Mouse (Mus musculus) liver, embryonic 13.5 days (tissue): ENCODE results near the gene Olfr619. TPM values are rescaled to one million over a fixed set of nuclear protein-coding genes. Genes with fewer than 3 reads are reported as not detected.

ENCODE experiments used
- microRNA-seq: library from miRNA; unstranded; fragments of <30 nt; microRNA quantifications from one replicate; pipeline ENCODE4, GENCODE M21; 2016
- polyA plus RNA-seq: library from polyadenylated mRNA; unstranded; fragments of >200 nt; fragmentation: Nextera tagmentation; extraction: Ambion mirVana; gene quantifications from 2 replicates; pipeline ENCODE4 v1.2.1, GENCODE M21; 2015

Olfr619 gene
- polyA plus RNA-seq, 1 experiment from 2014 or later: not detected

Small RNA genes within 50 kb of the gene (microRNA-seq; reads per million reads assigned to microRNA genes)
- gene Gm26506: not detected

Other genes starting within 250 kb of the Olfr619 start
- gene Olfr601, start 237.9 kb upstream of the Olfr619 start, polyA plus RNA-seq: not detected in 2 replicates
- gene Olfr603, start 214.4 kb upstream of the Olfr619 start, polyA plus RNA-seq: not detected in 2 replicates
- not detected in 2 replicates for gene Usp17lc, start 185.5 kb upstream of the Olfr619 start, polyA plus RNA-seq
- gene Olfr605, start 155.1 kb upstream of the Olfr619 start, polyA plus RNA-seq: not detected in 2 replicates
- not detected in 2 replicates for gene Olfr606, start 151.5 kb upstream of the Olfr619 start, polyA plus RNA-seq
- not detected in 2 replicates for gene Olfr607, start 136.4 kb upstream of the Olfr619 start, polyA plus RNA-seq
- not detected in 2 replicates for gene Olfr608, start 130.7 kb upstream of the Olfr619 start, polyA plus RNA-seq
- not detected in 2 replicates for gene Olfr609, start 102.5 kb upstream of the Olfr619 start, polyA plus RNA-seq
- gene Olfr610, start 88.5 kb upstream of the Olfr619 start, polyA plus RNA-seq: not detected in 2 replicates
- not detected in 2 replicates for gene Olfr611, start 79.7 kb upstream of the Olfr619 start, polyA plus RNA-seq
- not detected in 2 replicates for gene Olfr612, start 57.9 kb upstream of the Olfr619 start, polyA plus RNA-seq
- not detected in 2 replicates for gene Olfr613, start 52.5 kb upstream of the Olfr619 start, polyA plus RNA-seq
- not detected in 2 replicates for gene Olfr615, start 44.5 kb upstream of the Olfr619 start, polyA plus RNA-seq
- gene Olfr616, start 31.4 kb upstream of the Olfr619 start, polyA plus RNA-seq: not detected in 2 replicates
- not detected in 2 replicates for gene Olfr617, start 27.5 kb upstream of the Olfr619 start, polyA plus RNA-seq
- gene Olfr618, start 10.5 kb upstream of the Olfr619 start, polyA plus RNA-seq: not detected in 2 replicates
- gene Olfr620, start 12.0 kb downstream of the Olfr619 start, polyA plus RNA-seq: not detected in 2 replicates
- gene Olfr622, start 42.1 kb downstream of the Olfr619 start, polyA plus RNA-seq: not detected in 2 replicates
- gene Olfr623, start 63.1 kb downstream of the Olfr619 start, polyA plus RNA-seq: not detected in 2 replicates
- 0.02 TPM in 1 of 2 replicates, not detected in the other for gene Olfr624, start 70.6 kb downstream of the Olfr619 start, polyA plus RNA-seq
- gene Olfr625-ps1, start 82.1 kb downstream of the Olfr619 start, polyA plus RNA-seq: not detected in 2 replicates
- not detected in 2 replicates for gene Olfr243, start 114.1 kb downstream of the Olfr619 start, polyA plus RNA-seq
- not detected in 2 replicates for gene Olfr628, start 129.8 kb downstream of the Olfr619 start, polyA plus RNA-seq
- 0.08 and 0.17 TPM in 2 replicates for gene Olfr629, start 144.4 kb downstream of the Olfr619 start, polyA plus RNA-seq
- not detected in 2 replicates for gene Olfr630, start 156.8 kb downstream of the Olfr619 start, polyA plus RNA-seq
- not detected in 2 replicates for gene Olfr69, start 171.0 kb downstream of the Olfr619 start, polyA plus RNA-seq
- not detected in 2 replicates for gene Olfr68, start 179.1 kb downstream of the Olfr619 start, polyA plus RNA-seq
- gene Olfr67, start 191.2 kb downstream of the Olfr619 start, polyA plus RNA-seq: not detected in 2 replicates
- 49,070 and 53,102 TPM in 2 replicates for gene Hbb-bt, start 213.4 kb downstream of the Olfr619 start, polyA plus RNA-seq
- gene Hbb-bs, start 227.5 kb downstream of the Olfr619 start, polyA plus RNA-seq: 91,050 and 104,119 TPM in 2 replicates
- 0.32 and 0.36 TPM in 2 replicates for gene Hbb-bh2, start 239.9 kb downstream of the Olfr619 start, polyA plus RNA-seq
- gene Hbb-bh1, start 242.6 kb downstream of the Olfr619 start, polyA plus RNA-seq: 367 and 436 TPM in 2 replicates